ENCODE assay signal across 13 mouse cellular contexts in the genomic region with DNA sequence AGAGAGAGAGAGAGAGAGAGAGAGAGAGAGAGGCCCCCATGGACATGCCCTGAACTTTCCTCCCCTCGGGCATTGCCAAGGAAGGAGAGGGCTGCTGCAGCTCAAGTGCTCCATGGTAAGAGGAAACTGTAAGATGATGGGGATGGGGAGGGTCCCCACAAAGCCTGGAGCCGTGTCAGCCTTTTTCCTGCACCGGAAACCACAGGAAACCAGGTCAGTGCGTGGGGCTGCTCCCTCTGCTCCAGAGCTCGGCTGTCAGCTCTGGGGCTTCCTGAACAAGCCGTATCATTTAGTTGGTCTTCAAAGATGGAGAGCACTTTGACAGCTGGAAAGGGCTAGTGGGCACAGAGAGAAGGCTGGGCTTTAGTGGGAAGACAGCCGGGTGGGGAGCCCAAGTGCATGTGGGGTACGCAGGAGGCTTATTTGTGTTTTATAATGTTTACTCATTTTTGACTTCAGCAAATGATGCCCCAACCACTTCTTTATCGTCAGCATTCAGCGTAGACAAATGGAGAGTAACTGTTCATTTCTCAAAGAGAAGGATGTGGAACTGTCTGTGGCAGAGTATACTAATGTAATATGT. TPM values are rescaled to one million over a fixed set of nuclear protein-coding genes. Genes with fewer than 3 reads are reported as not detected.
DNase-seq lines count a peak whose midpoint lies in the region; ATAC-seq lines count a peak whose summit lies in the region.
"Had no signal": no experiment of that assay in that cellular context is flagged by ENCODE, and none has a peak within 500 bp of the region (broad histone marks: within the 10 kb centered on the region; RNA-seq: fewer than 3 reads in every experiment).

A gene (plus strand): TSS at position 533 of the 583 bp plus-strand sequence.

- no peak within 1 kb of the TSS for H3K9ac ChIP-seq in kidney, embryonic 15.5 days
- H3K9ac ChIP-seq in embryonic facial prominence, embryonic 12.5 days, result no peak within 1 kb of the TSS
- no peak within 1 kb of the TSS for H3K9ac ChIP-seq in stomach, embryonic 15.5 days

- peak within 1 kb of the TSS; percentile 34; the same call in 1 of the 2 replicates for H3K4me2 ChIP-seq in kidney, embryonic 15.5 days
- no peak within 1 kb of the TSS for H3K4me2 ChIP-seq in embryonic facial prominence, embryonic 12.5 days (replicated peaks)
- H3K4me2 ChIP-seq in stomach, embryonic 15.5 days, result peak within 1 kb of the TSS; percentile 46

- WGBS in kidney, embryonic 15.5 days, result 55% methylated on average over 10 of the region's 10 CpGs
- 51% methylated on average over 10 of the region's 10 CpGs for WGBS in embryonic facial prominence, embryonic 12.5 days
- 49% methylated on average over 10 of the region's 10 CpGs for WGBS in stomach, embryonic 15.5 days

- no peaks in the 10 kb centered on the region; the same call in 1 of the 2 replicates for H3K27me3 ChIP-seq in kidney, embryonic 15.5 days
- no peaks in the 10 kb centered on the region for H3K27me3 ChIP-seq in embryonic facial prominence, embryonic 12.5 days
- no peaks in the 10 kb centered on the region for H3K27me3 ChIP-seq in stomach, embryonic 15.5 days (replicated peaks)

- intact Hi-C loops in heart, postnatal 10 days (cut with DNase I), result no loop called here

- no peak for ATAC-seq in kidney, embryonic 15.5 days (replicated peaks; ENCODE audit: low FRiP score)
- ATAC-seq in embryonic facial prominence, embryonic 12.5 days (ENCODE audit: insufficient number of reproducible peaks, insufficient read depth, low FRiP score, low TSS enrichment), result no peak
- ATAC-seq in stomach, embryonic 15.5 days (ENCODE audit: insufficient read depth, low FRiP score, low read depth), result no peak
- ATAC-seq: forebrain, embryonic 14.5 days had no signal

- H3K27ac ChIP-seq in kidney, embryonic 15.5 days, result peak within 1 kb of the TSS; percentile 60; the same call in 1 of the 2 replicates
- H3K27ac ChIP-seq in embryonic facial prominence, embryonic 12.5 days, result no peak within 1 kb of the TSS
- peak within 1 kb of the TSS; percentile 61 for H3K27ac ChIP-seq in stomach, embryonic 15.5 days
- H3K27ac ChIP-seq: hindbrain, embryonic 10.5 days had no signal

- H3K9me3 ChIP-seq in kidney, embryonic 15.5 days (replicated peaks), result no peaks in the 10 kb centered on the region
- H3K9me3 ChIP-seq in embryonic facial prominence, embryonic 12.5 days, result no peaks in the 10 kb centered on the region
- no peaks in the 10 kb centered on the region for H3K9me3 ChIP-seq in stomach, embryonic 15.5 days
- H3K9me3 ChIP-seq: hindbrain, embryonic 10.5 days had no signal

- no peaks in the 10 kb centered on the region for H3K36me3 ChIP-seq in kidney, embryonic 15.5 days
- H3K36me3 ChIP-seq in embryonic facial prominence, embryonic 12.5 days, result no peaks in the 10 kb centered on the region
- no peaks in the 10 kb centered on the region for H3K36me3 ChIP-seq in stomach, embryonic 15.5 days
- H3K36me3 ChIP-seq: hindbrain, embryonic 10.5 days had no signal

- peak within 1 kb of the TSS; percentile 10; the same call in 1 of the 2 replicates for H3K4me3 ChIP-seq in kidney, embryonic 15.5 days (replicated peaks)
- peak within 1 kb of the TSS; percentile 6; the same call in 1 of the 2 replicates for H3K4me3 ChIP-seq in embryonic facial prominence, embryonic 12.5 days
- H3K4me3 ChIP-seq in stomach, embryonic 15.5 days (replicated peaks), result peak within 1 kb of the TSS; percentile 28
- H3K4me3 ChIP-seq: hindbrain, embryonic 10.5 days had no signal

- 0 out of 2 replicates have a peak, but pooled peaks cover 7% of the 10 kb centered on the region for H3K4me1 ChIP-seq in kidney, embryonic 15.5 days
- H3K4me1 ChIP-seq in embryonic facial prominence, embryonic 12.5 days, result no peaks in the 10 kb centered on the region
- H3K4me1 ChIP-seq in stomach, embryonic 15.5 days, result 0 out of 2 replicates have a peak, but pooled peaks cover 6% of the 10 kb centered on the region

- no peak for DNase-seq in kidney, adult 8-10 months
- peak; percentile 62 for DNase-seq in 416B (ENCODE audit: low read depth)
- DNase-seq in adrenal gland, adult 2 months, result no peak
- DNase-seq in adrenal gland, adult 8-10 months, result no peak
- no peak for DNase-seq in heart, postnatal 10 days
- DNase-seq: heart, adult 18-20 months; left cerebral cortex, postnatal 4 days had no signal

RNA-seq across cellular contexts. Expression of the gene that starts here (rescaled TPM):
- polyA plus RNA-seq in kidney, embryonic 15.5 days (2015; fragmentation: Nextera tagmentation; extraction: Ambion mirVana), result 6.1 and 7.8 TPM in 2 replicates
- polyA plus RNA-seq in embryonic facial prominence, embryonic 12.5 days (2016; fragmentation: Nextera tagmentation; extraction: Ambion mirVana), result 3.4 and 3.9 TPM in 2 replicates
- 16.8 and 18.2 TPM in 2 replicates for polyA plus RNA-seq in stomach, embryonic 15.5 days (2015; fragmentation: Nextera tagmentation; extraction: Ambion mirVana)
- total RNA-seq in adrenal gland, adult 2 months (2021), result 1 to 10 TPM; 1.1 to 1.9 TPM
- 4.0 TPM in 2 replicates for polyA plus RNA-seq in adrenal gland, adult 2 months (2012; rRNA removed)
- total RNA-seq in adrenal gland, adult 8-10 months (2022), result 1 to 10 TPM in 3 of 4 experiments, under 1 TPM in 1; 0.74 to 1.9 (median 1.1) TPM
- total RNA-seq in heart, postnatal 10 days (2021), result 1 to 10 TPM; 1.1 to 1.2 TPM
- total RNA-seq: megakaryocyte-erythroid progenitor cell, adult 5-6 weeks had no signal
- polyA plus RNA-seq: forebrain, embryonic 14.5 days had no signal
